Mouse (Mus musculus) forebrain, embryonic 15.5 days (tissue): ENCODE measurements around the gene Smbd1. TPM values are rescaled to one million over a fixed set of nuclear protein-coding genes. Genes with fewer than 3 reads are reported as not detected.

Source experiments
- ATAC-seq: fragments of 200-750 bp; cut with Nextera tagmentation; replicated peaks from 2 replicates; pipeline ENCODE4 v1.8.0; 2017; ENCODE audit warnings: mild to moderate bottlenecking, moderate TSS enrichment, moderate library complexity
- H3K27ac ChIP-seq: fragments of 300-500 bp; sonication (generic); replicated peaks from 2 replicates; pipeline ENCODE4 v1.5.1; 2015; ENCODE audit warnings: mild to moderate bottlenecking, inconsistent platforms
- H3K27me3 ChIP-seq: fragments of 300-500 bp; sonication (generic); 2 replicates; pipeline ENCODE4 v1.6.1; 2015; ENCODE audit warnings: inconsistent platforms
- H3K36me3 ChIP-seq: fragments of 300-500 bp; sonication (generic); 2 replicates; pipeline ENCODE4 v1.6.1; 2015; ENCODE audit warnings: mild to moderate bottlenecking, inconsistent platforms
- H3K4me1 ChIP-seq: fragments of 300-500 bp; sonication (generic); 2 replicates; pipeline ENCODE4 v1.6.1; 2015; ENCODE audit warnings: inconsistent platforms
- H3K4me2 ChIP-seq: fragments of 300-500 bp; sonication (generic); replicated peaks from 2 replicates; pipeline ENCODE4 v1.6.1; 2015; ENCODE audit warnings: mild to moderate bottlenecking, inconsistent platforms
- H3K4me3 ChIP-seq: fragments of 300-500 bp; sonication (generic); 2 replicates; pipeline ENCODE4 v1.5.1; 2015; ENCODE audit warnings: mild to moderate bottlenecking, inconsistent platforms
- H3K9ac ChIP-seq: fragments of 300-500 bp; sonication (generic); replicated peaks from 2 replicates; pipeline ENCODE4 v1.6.1; 2015; ENCODE audit warnings: mild to moderate bottlenecking, inconsistent platforms
- H3K9me3 ChIP-seq: fragments of 300-500 bp; sonication (generic); 2 replicates; pipeline ENCODE4 v1.6.1; 2016; ENCODE audit warnings: inconsistent platforms
- WGBS: fragments of 180-500 bp; shearing (Covaris S2); methylation state at CpG from one replicate; pipeline ENCODE4 v1.1.7; 2015; ENCODE audit warnings: mixed read lengths; 5-methylcytosine and 5-hydroxymethylcytosine counted together
- polyA plus RNA-seq: library from polyadenylated mRNA; unstranded; fragments of >200 nt; fragmentation: Nextera tagmentation; extraction: Ambion mirVana; gene quantifications from 2 replicates; pipeline ENCODE4 v1.2.1, GENCODE M21; 2015

The Smbd1 gene
- not detected in 2 replicates for polyA plus RNA-seq

DNA sequence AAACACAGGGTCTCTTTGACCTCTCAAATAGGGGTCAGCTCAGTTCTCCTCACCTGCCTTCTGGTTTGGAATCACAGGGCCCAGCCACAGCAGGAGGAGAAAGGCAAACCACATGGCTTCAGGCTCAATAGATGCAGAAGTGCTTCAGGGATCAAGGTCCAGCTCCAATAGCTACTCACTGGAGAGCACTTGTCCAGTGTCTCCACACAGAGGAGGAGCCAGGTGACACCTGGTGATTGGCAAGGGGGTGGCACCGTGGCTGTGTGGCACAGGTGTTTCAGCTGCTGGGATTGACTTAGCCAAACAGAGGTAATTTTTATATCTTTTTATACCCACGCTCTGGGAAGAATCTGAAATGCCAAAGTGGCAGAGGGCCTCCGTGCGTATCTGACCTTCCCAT, at the start of gene Smbd1:
TSS of gene Smbd1 (minus strand) at position 157 of the 400 bp plus-strand sequence.
- Histone ChIP-seq H3K4me3 (no peak within 1 kb of the TSS), H3K27ac (no peak within 1 kb of the TSS), H3K9ac (no peak within 1 kb of the TSS), H3K4me2 (no peak within 1 kb of the TSS), H3K4me1 (peaks cover 11% of the 10 kb centered on the region), H3K27me3 (no peaks in the 10 kb centered on the region), H3K36me3 (no peaks in the 10 kb centered on the region), H3K9me3 (no peaks in the 10 kb centered on the region)
- ATAC-seq = no peak
- 91% methylated on average over 4 of the region's 4 CpGs for WGBS

DNA sequence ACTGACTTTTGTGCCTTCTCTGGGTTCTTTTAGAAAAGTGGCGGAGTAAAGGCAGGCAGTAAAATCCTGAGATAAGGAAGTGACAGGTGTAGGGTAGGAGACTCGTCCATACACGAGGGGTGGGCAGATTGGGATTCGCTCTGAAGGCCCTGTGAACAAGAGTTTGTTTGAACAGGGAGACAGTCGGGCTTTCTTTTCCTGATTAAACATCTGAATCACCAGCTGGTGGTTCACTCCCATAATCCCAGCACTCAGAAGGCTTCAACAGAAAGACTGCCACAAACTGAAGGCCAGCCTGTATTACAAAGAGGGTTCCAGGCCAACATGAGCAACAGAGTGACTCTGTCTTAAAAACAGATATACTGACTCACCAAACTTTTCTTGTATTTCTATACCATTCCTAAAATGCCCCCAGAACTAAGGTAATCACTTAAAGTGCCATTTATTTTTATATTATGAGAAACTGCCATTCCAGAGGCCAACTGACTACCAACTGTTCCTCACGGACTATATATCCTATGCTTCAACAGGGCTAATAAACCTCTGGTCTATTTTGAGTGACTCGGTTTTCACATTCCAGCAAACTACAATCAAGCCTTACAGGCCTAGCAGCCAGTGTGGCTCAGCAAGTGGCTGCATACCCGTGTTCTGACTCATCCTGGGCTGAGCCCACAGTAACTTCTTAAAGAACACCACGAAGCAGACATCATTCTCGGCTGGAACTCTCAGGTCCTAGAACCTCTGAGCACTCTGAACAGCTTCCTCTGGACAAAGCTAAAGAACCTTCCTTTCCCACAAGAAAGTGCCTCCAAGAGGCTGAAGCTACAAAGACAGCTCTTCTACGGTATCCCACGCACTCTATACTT, 48.7 kb upstream of the Smbd1 start:
- Histone ChIP-seq H3K27me3 (no peaks in the 10 kb centered on the region), H3K36me3 (peaks cover 8% of the 10 kb centered on the region; the same call in 1 of the 2 replicates), H3K9me3 (no peaks in the 10 kb centered on the region), H3K4me2 (no peak overlapping the region), H3K9ac (no peak overlapping the region), H3K4me1 (peaks cover 5% of the 10 kb centered on the region), H3K27ac (no peak overlapping the region), H3K4me3 (no peak overlapping the region)
- 78% methylated on average over 12 of the region's 12 CpGs for whole genome bisulfite sequencing
- no peak for ATAC-seq

DNA sequence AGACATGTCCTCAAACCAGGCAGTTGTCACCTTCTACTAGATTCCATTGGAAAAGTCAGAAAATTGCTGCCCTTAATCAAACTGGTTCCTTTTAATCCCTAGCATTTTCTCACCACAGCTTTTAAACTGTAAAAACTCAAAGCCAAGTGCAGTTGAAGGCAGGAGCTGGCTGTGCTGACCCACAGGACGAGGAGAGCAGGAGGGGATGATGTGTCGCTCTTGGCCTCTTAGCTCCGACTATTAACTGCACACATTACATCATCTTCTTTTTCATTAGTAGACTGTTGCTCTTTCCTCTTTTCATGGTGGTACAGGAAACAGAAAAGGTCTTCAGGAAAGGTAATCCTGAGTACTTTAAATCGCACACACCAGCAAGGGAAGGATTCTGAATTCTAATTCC, 48.1 kb upstream of the Smbd1 start:
- Histone ChIP-seq H3K4me1 (peaks cover 12% of the 10 kb centered on the region), H3K4me3 (no peak overlapping the region), H3K9me3 (no peaks in the 10 kb centered on the region), H3K36me3 (peaks cover 8% of the 10 kb centered on the region; the same call in 1 of the 2 replicates), H3K4me2 (no peak overlapping the region), H3K27me3 (no peaks in the 10 kb centered on the region), H3K9ac (no peak overlapping the region), H3K27ac (no peak overlapping the region)
- no peak for ATAC-seq
- 68% methylated on average over 4 of the region's 4 CpGs for WGBS

DNA sequence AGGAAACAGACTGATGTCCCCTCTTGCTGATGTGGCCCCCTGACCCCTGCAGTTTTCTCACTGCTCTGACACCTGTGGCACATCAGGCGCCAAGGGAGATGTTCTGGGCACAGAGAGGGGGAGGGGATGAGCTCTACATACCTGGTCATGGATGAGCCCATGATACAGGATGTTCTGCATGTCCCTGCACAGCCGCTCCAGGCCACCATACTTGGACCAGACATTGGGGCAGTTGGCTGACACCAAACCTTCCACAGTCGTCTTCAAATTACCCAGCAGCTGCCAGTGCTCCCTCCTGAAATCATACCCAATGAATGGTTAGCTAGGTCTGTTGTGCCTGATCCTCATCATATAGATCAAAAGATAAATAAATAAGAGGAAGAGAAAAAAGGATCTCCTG, 46.5 kb upstream of the Smbd1 start:
- ATAC-seq = no peak
- H3K27me3 ChIP-seq = no peaks in the 10 kb centered on the region
- peaks cover 12% of the 10 kb centered on the region; the same call in 1 of the 2 replicates for H3K36me3 ChIP-seq
- H3K9ac ChIP-seq = no peak overlapping the region
- 88% methylated on average over 3 of the region's 3 CpGs for WGBS
- H3K9me3 ChIP-seq = no peaks in the 10 kb centered on the region
- H3K4me3 ChIP-seq = no peak overlapping the region
- H3K4me1 ChIP-seq = peaks cover 13% of the 10 kb centered on the region
- no peak overlapping the region for H3K4me2 ChIP-seq
- no peak overlapping the region for H3K27ac ChIP-seq

DNA sequence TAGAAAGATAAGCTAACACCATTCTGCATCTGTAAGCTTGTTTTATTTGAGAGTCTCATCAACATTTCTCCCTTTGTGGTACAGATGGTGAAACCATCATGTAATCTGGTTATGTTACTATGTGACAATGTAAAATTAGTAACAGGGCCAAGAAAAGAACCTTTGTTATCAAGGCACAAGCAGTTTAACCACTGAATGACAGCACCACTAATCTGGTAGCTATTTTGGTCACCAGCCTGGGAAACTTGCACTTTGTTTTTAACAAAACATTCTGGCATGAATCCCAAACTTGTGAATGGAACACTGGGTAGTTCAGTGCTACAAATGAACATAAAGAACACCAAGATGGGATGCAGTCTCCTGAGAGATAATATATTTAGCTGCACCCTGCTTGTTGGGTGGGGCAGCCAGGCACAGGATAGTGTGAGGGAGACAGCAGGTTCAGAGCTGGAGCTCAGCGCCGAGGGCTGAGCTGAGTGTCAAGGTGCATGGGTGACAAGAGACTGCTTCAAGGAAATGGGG, 43.8 kb upstream of the Smbd1 start:
- no peaks in the 10 kb centered on the region for H3K27me3 ChIP-seq
- H3K36me3 ChIP-seq = peaks cover 10% of the 10 kb centered on the region
- H3K27ac ChIP-seq = peak overlapping the region; percentile 68
- H3K4me3 ChIP-seq = no peak overlapping the region
- H3K4me2 ChIP-seq = no peak overlapping the region
- no peaks in the 10 kb centered on the region for H3K9me3 ChIP-seq
- no peak overlapping the region for H3K9ac ChIP-seq
- peak; percentile 58; the same call in 1 of the 2 replicates for ATAC-seq
- WGBS = 46% methylated on average over 2 of the region's 2 CpGs
- peaks cover 13% of the 10 kb centered on the region for H3K4me1 ChIP-seq

DNA sequence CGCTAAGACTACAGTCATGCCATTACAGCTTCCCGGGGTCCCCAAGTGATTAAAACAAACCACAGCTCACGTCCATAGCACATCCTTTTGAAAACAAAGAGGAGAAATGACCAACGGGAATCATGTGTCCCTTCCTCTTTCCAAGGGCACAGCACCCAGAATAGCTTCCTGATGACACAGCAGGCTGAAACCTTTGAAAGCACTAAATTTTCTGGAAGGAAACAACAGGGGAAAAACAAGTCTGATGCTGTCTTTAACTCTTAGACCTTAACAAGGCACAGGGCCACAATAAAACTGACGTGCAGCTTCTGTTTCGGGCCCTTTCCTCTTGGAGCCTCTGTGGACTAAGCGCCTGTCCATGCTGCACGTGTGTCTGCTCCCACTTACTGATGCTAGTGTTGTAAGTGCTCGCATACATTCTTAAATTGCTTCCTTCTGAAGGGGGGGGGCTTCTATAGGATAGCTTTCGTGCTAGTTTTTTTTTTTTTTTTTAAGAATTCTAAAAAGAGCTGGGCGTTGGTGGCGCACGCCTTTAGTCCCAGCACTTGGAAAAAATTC, 43.3 kb upstream of the Smbd1 start:
- 63% methylated on average over 13 of the region's 13 CpGs for WGBS
- H3K27ac ChIP-seq = peak overlapping the region; percentile 68; the same call in 1 of the 2 replicates
- no peak overlapping the region for H3K4me2 ChIP-seq
- H3K4me3 ChIP-seq = no peak overlapping the region
- H3K4me1 ChIP-seq = peaks cover 13% of the 10 kb centered on the region
- H3K36me3 ChIP-seq = peaks cover 16% of the 10 kb centered on the region
- ATAC-seq = no peak
- H3K9me3 ChIP-seq = no peaks in the 10 kb centered on the region
- no peaks in the 10 kb centered on the region for H3K27me3 ChIP-seq
- no peak overlapping the region for H3K9ac ChIP-seq

DNA sequence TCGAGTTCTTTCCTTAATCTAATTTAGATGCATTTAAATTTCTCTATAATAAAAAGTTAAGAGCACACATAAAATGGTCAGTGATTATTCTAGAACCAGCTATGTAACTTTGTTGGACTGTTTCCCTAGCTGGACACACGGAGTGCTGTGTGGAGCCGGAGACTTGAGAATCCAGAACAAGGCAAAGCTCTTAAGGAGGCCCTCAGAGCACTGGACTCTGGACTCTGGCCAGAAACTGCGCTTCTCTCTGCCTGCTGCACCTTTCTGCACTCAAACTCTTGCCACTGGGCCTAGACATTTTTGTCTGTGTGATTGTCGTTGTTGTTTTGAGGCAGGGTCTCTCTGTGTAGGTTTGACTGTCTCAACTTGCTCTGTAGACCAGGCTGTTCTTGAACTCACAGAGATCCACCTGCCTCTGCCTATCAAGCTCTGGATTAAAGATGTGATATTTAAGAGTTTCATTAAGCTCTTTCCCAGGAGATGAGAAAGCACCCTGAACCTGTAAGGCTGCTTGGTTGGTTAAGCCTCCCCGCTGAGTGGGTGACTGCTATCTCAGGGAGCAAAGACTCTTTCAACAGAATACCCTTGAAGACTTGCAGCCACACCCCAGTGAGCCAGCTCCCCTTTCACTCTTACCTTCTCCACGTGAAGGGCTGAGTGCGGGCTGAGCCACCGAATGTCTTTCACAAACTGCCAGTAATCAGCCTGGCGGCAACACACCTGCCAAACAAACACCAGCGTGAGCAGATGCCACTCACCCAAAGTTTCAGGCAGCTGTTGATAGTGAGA, 39.0 kb upstream of the Smbd1 start:
- ATAC-seq = no peak
- no peak overlapping the region for H3K4me2 ChIP-seq
- peaks cover 57% of the 10 kb centered on the region for H3K36me3 ChIP-seq

DNA sequence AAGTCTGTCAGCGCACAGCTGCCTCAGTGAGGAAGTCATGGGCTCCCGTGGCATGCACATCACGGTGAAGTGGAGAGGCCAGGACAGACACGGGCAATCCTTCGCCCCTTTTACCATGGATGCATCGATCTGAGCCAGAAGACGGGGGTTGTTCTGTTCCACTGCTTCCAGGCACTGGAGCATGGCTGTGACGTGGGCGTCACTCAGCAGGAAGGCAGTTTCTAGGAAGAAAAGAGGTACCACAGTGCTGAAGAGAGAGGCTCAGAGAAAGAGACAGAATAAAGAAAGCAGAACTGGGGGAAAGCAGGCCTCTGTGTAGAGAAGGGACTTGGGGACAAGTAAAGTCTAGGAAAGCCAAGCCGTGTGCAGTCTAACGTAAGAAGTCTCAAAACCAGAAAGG, 36.8 kb upstream of the Smbd1 start:
- WGBS = 93% methylated on average over 11 of the region's 11 CpGs
- H3K36me3 ChIP-seq = peaks cover 70% of the 10 kb centered on the region
- H3K4me2 ChIP-seq = no peak overlapping the region
- no peak overlapping the region for H3K9ac ChIP-seq
- H3K27ac ChIP-seq = no peak overlapping the region
- H3K4me3 ChIP-seq = no peak overlapping the region
- H3K4me1 ChIP-seq = no peaks in the 10 kb centered on the region
- no peaks in the 10 kb centered on the region for H3K27me3 ChIP-seq
- no peak for ATAC-seq
- H3K9me3 ChIP-seq = no peaks in the 10 kb centered on the region

More for the DNA sequence above, 39.0 kb upstream of the Smbd1 start:
- no peaks in the 10 kb centered on the region for H3K27me3 ChIP-seq
- H3K4me3 ChIP-seq = no peak overlapping the region
- H3K9ac ChIP-seq = no peak overlapping the region
- 91% methylated on average over 11 of the region's 11 CpGs for WGBS
- no peak overlapping the region for H3K27ac ChIP-seq
- H3K9me3 ChIP-seq = no peaks in the 10 kb centered on the region
- peaks cover 10% of the 10 kb centered on the region for H3K4me1 ChIP-seq

DNA sequence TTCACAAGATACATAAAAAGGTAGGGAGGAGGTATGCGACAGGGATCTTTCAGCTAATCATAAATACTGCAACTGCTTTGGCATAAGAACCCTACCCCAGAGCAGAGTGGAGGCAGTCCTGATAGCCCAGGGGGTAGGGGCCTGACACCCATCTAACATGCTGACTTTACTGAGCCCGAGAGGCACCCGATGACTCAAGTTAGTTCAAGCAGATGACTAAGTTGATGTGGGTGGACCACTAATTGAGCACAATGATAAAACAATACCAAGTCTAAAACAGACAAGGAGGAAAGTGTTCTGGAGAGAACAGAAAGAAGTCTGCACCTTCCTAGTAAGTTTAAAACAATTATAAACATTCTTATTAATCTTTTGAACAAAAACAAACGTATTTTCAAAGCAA, 21.2 kb upstream of the Smbd1 start:
- H3K36me3 ChIP-seq = peaks cover 40% of the 10 kb centered on the region
- H3K9me3 ChIP-seq = no peaks in the 10 kb centered on the region
- H3K27me3 ChIP-seq = no peaks in the 10 kb centered on the region
- no peak overlapping the region for H3K4me3 ChIP-seq
- H3K4me2 ChIP-seq = no peak overlapping the region
- H3K9ac ChIP-seq = no peak overlapping the region
- ATAC-seq = no peak
- H3K4me1 ChIP-seq = no peaks in the 10 kb centered on the region
- no peak overlapping the region for H3K27ac ChIP-seq
- 78% methylated on average over 4 of the region's 4 CpGs for WGBS

DNA sequence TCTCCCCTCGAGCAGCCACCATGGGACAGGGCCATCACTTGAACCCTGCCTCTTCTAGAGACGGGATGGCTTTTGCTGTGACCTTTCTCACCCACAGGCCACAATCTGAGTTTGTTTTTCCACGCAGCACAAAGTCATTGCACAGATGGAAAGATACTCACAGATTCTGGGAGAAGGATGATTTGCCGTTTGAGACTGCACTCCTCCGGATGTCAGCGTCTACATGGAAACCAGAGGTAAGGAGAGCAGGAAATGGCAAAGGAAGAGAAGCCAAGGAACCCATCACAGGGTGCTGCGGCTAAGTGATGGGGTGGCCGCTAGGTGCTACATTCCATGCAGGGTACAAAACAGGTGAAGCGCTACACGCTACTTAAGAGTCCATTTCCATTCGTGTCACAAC, 18.8 kb upstream of the Smbd1 start:
- peaks cover 52% of the 10 kb centered on the region for H3K36me3 ChIP-seq
- 93% methylated on average over 11 of the region's 11 CpGs for WGBS

DNA sequence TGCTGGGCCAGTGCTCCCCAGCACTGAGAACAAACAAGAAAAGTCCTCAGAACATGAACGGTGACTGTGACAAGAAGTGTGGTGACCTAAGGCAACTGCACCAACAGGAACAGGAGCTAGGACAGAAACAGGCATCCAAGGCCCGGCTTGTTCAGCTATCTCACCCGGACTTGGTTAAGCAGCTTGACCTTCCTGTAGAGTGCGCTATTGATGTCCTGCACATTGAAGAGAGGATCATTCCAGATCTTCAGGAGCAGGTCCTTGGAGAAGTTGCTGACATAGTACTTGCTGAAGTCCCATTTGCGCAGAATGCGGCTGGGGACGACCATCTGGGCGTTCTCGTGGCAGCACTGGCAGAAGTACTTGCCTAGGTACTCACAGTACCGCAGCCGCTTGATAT, 16.2 kb upstream of the Smbd1 start:
- no peak overlapping the region for H3K4me3 ChIP-seq
- H3K4me2 ChIP-seq = no peak overlapping the region
- H3K27me3 ChIP-seq = no peaks in the 10 kb centered on the region
- no peaks in the 10 kb centered on the region for H3K9me3 ChIP-seq
- 93% methylated on average over 11 of the region's 11 CpGs for WGBS
- H3K4me1 ChIP-seq = no peaks in the 10 kb centered on the region
- no peak overlapping the region for H3K27ac ChIP-seq
- no peak overlapping the region for H3K9ac ChIP-seq
- ATAC-seq = no peak
- H3K36me3 ChIP-seq = peaks cover 59% of the 10 kb centered on the region

More for the DNA sequence above, 18.8 kb upstream of the Smbd1 start:
- no peak overlapping the region for H3K4me2 ChIP-seq
- H3K4me3 ChIP-seq = no peak overlapping the region
- H3K4me1 ChIP-seq = no peaks in the 10 kb centered on the region
- no peaks in the 10 kb centered on the region for H3K27me3 ChIP-seq
- no peak for ATAC-seq
- no peak overlapping the region for H3K9ac ChIP-seq
- H3K9me3 ChIP-seq = no peaks in the 10 kb centered on the region
- no peak overlapping the region for H3K27ac ChIP-seq

DNA sequence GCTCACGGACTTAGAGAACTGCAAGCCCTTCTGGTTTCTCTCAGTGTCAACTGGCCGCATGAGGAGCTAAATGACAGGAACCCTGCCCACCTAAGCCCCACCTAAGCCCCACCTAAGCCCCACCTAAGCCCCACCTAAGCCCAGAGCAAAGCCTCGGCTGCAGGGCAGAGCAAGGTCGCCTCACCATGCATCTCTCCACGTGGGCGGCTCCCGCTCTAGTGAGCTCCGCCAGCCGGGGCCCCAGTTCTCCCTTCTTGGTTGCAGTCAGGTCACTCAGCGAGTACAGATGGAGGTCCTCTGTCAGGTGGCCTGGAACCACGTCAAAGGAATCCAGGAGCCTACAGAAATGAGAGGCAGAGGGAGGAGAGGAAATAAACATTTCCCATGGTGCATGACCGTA, 15.1 kb upstream of the Smbd1 start:
- Histone ChIP-seq H3K4me1 (no peaks in the 10 kb centered on the region), H3K36me3 (peaks cover 60% of the 10 kb centered on the region), H3K9ac (no peak overlapping the region), H3K4me2 (no peak overlapping the region), H3K4me3 (no peak overlapping the region), H3K27me3 (no peaks in the 10 kb centered on the region), H3K9me3 (no peaks in the 10 kb centered on the region), H3K27ac (no peak overlapping the region)
- 87% methylated on average over 12 of the region's 12 CpGs for WGBS
- ATAC-seq = no peak
